Mouse (Mus musculus) liver, embryonic 16.5 days (tissue): ENCODE data around the gene Ptgir. TPM values are rescaled to one million over a fixed set of nuclear protein-coding genes. Genes with fewer than 3 reads are reported as not detected.

Experiments
- ATAC-seq: fragments of 200-750 bp; cut with Nextera tagmentation; 2 replicates; pipeline ENCODE4 v1.8.0; 2017; ENCODE audit warnings: low read depth, mild to moderate bottlenecking, moderate number of reproducible peaks, moderate library complexity
- H3K27ac ChIP-seq: fragments of 300-500 bp; sonication (generic); 2 replicates; pipeline ENCODE4 v1.5.1; 2014; ENCODE audit warnings: mild to moderate bottlenecking, low read length
- H3K27me3 ChIP-seq: fragments of 300-500 bp; sonication (generic); 2 replicates; pipeline ENCODE4 v1.6.1; 2014; ENCODE audit warnings: low read depth, low read length, mixed read lengths; ENCODE audit not compliant: control insufficient read depth, insufficient read depth
- H3K36me3 ChIP-seq: fragments of 300-500 bp; sonication (generic); 2 replicates; pipeline ENCODE4 v1.6.1; 2014; ENCODE audit warnings: mild to moderate bottlenecking; ENCODE audit not compliant: control insufficient read depth, insufficient read depth
- H3K4me1 ChIP-seq: fragments of 300-500 bp; sonication (generic); 2 replicates; pipeline ENCODE4 v1.6.1; 2014; ENCODE audit warnings: low read depth, low read length, mixed read lengths; ENCODE audit not compliant: control insufficient read depth
- H3K4me2 ChIP-seq: fragments of 300-500 bp; sonication (generic); 2 replicates; pipeline ENCODE4 v1.6.1; 2014; ENCODE audit warnings: low read depth, low read length, mixed read lengths
- H3K4me3 ChIP-seq: fragments of 300-500 bp; sonication (generic); 2 replicates; pipeline ENCODE4 v1.5.1; 2014; ENCODE audit warnings: low read depth, mild to moderate bottlenecking, low read length
- H3K9ac ChIP-seq: fragments of 300-500 bp; sonication (generic); 2 replicates; pipeline ENCODE4 v1.6.1; 2014; ENCODE audit warnings: low read depth, low read length
- H3K9me3 ChIP-seq: fragments of 300-500 bp; sonication (generic); replicated peaks from 2 replicates; pipeline ENCODE4 v1.6.1; 2016; ENCODE audit warnings: low read length; ENCODE audit not compliant: control insufficient read depth
- WGBS: fragments of 180-500 bp; shearing (Covaris S2); extraction: QIAGEN DNeasy Blood & Tissue Kit; methylation state at CpG from one replicate; pipeline ENCODE4 v1.1.7; 2014; ENCODE audit not compliant: insufficient replicate concordance; 5-methylcytosine and 5-hydroxymethylcytosine counted together
- polyA plus RNA-seq: library from polyadenylated mRNA; unstranded; fragments of >200 nt; fragmentation: Nextera tagmentation; extraction: Ambion mirVana; gene quantifications from 2 replicates; pipeline ENCODE4 v1.2.1, GENCODE M21; 2015

Ptgir gene
- polyA plus RNA-seq, 1 experiment from 2014 or later = 1.2 TPM

DNA sequence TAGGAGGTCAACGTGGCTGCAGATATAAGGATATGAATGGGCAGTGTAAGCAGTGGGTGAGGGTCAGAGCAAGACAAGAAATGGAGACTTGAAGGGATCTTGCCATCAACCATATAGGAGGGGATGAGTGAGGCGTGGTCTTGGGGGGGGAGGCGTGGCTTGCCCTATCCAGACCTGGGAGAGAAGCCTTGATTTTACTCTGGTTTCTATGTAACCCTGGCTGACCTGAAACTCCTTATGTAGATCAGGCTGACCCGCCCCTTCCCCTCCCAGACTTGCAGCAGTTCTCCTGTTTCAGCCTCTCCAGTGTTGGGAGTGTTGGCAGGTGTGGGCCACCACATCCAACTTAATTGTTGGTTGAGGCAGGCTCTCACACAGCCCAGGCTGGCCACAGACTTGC is 22.0 kb upstream of the Ptgir start:
- no peaks in the 10 kb centered on the region; the same call in 1 of the 2 replicates for H3K4me1 ChIP-seq
- no peak overlapping the region for H3K4me3 ChIP-seq
- H3K27ac ChIP-seq = no peak overlapping the region
- H3K9ac ChIP-seq = no peak overlapping the region
- H3K9me3 ChIP-seq = peaks cover 10% of the 10 kb centered on the region
- H3K36me3 ChIP-seq = no peaks in the 10 kb centered on the region
- no peak overlapping the region for H3K4me2 ChIP-seq
- WGBS = 31% methylated on average over 4 of the region's 4 CpGs
- peaks cover 45% of the 10 kb centered on the region for H3K27me3 ChIP-seq
- ATAC-seq = no peak

DNA sequence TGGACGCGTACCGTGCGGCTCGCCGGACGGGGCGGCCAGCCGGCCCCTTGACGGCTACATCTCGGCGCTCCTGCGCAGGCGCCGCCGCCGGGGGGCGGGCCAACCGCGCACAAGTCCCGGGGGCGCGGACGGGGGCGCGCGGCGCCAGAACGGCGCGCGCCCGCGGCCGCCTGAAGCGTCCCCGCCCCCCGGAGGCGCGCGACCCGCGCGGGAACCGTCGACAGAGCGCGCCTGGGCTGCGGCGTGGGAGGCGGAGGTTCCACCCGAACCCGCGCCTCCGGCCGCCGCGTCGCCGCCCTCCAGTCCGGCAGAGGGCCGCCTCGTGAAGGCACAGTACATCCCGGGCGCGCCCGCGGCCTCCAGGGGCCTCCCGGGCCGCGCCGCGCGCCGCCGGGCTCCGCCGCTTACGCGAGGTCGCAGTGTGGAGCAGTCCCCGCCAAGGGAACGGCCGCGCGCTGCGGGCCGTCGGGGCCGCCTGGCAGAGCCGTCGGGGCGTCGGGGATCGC is 21.0 kb upstream of the Ptgir start:
- ATAC-seq = peak; percentile 40
- 13% methylated on average over 65 of the region's 95 CpGs for WGBS
- peaks cover 48% of the 10 kb centered on the region for H3K27me3 ChIP-seq

GRCm38 (mm10) chr7:16885905-16886304 is 20.4 kb upstream of the Ptgir start:
- WGBS = 39% methylated on average over 48 of the region's 59 CpGs
- Histone ChIP-seq H3K4me3 (no peak overlapping the region), H3K4me1 (no peaks in the 10 kb centered on the region; the same call in 1 of the 2 replicates), H3K36me3 (no peaks in the 10 kb centered on the region), H3K4me2 (no peak overlapping the region), H3K27me3 (peaks cover 54% of the 10 kb centered on the region), H3K9ac (no peak overlapping the region), H3K9me3 (peaks cover 10% of the 10 kb centered on the region), H3K27ac (no peak overlapping the region)
- no peak for ATAC-seq

More for the DNA sequence above, 21.0 kb upstream of the Ptgir start:
- Histone ChIP-seq H3K36me3 (no peaks in the 10 kb centered on the region), H3K4me1 (no peaks in the 10 kb centered on the region; the same call in 1 of the 2 replicates), H3K9ac (no peak overlapping the region), H3K4me2 (peak overlapping the region; percentile 34), H3K4me3 (peak overlapping the region; percentile 37), H3K9me3 (peaks cover 10% of the 10 kb centered on the region), H3K27ac (no peak overlapping the region)

- peaks cover 69% of the 10 kb centered on the region for H3K27me3 ChIP-seq
- H3K4me3 ChIP-seq = no peak overlapping the region
- WGBS = 52% methylated on average over 6 of the region's 6 CpGs
- peaks cover 9% of the 10 kb centered on the region for H3K4me1 ChIP-seq
- no peak overlapping the region for H3K27ac ChIP-seq
- no peak overlapping the region for H3K4me2 ChIP-seq
- no peaks in the 10 kb centered on the region for H3K36me3 ChIP-seq
- H3K9me3 ChIP-seq = peaks cover 7% of the 10 kb centered on the region
- H3K9ac ChIP-seq = no peak overlapping the region
- ATAC-seq = no peak
Observed at GRCm38 (mm10) chr7:16890536-16890935, 15.8 kb upstream of the Ptgir start.

DNA sequence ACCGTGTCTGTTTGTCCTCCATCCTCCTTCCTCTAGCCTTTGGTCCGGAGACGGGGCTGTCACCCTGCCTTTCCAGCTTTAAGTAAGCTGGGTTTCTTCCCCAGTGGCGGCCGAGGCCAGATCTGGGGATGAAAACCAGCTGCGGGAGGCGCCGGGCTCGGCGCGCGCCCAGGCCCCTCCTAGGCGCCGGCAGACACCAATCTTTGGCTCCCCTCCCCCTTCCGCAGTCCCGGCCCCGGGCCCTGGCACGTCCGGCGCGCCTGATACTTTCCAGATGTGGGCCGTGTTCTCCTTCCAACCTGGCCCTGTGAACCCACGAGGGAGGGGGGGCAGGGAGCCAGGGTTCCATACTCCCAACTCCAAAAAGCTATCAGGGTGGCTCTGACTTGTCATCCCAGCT is 15.3 kb upstream of the Ptgir start:
- no peak overlapping the region for H3K9ac ChIP-seq
- no peak overlapping the region for H3K4me2 ChIP-seq
- no peak overlapping the region for H3K27ac ChIP-seq
- H3K4me3 ChIP-seq = no peak overlapping the region
- peaks cover 65% of the 10 kb centered on the region for H3K27me3 ChIP-seq
- no peaks in the 10 kb centered on the region for H3K36me3 ChIP-seq
- no peak for ATAC-seq
- WGBS = 3% methylated on average over 23 of the region's 23 CpGs
- peaks cover 9% of the 10 kb centered on the region for H3K4me1 ChIP-seq
- peaks cover 3% of the 10 kb centered on the region for H3K9me3 ChIP-seq

GRCm38 (mm10) chr7:16891641-16892351 is 14.5 kb upstream of the Ptgir start, which contains the start of gene Gng8:
TSS of gene Gng8 (plus strand) at chr7:16891786.
- no peak within 1 kb of the TSS for H3K27ac ChIP-seq
- no peak within 1 kb of the TSS for H3K9ac ChIP-seq
- peaks cover 9% of the 10 kb centered on the region for H3K4me1 ChIP-seq
- H3K4me3 ChIP-seq = peak within 1 kb of the TSS; percentile 44
- peaks cover 57% of the 10 kb centered on the region for H3K27me3 ChIP-seq
- under 1% methylated on average over 30 of the region's 30 CpGs for WGBS
- ATAC-seq = peak; percentile 82
- no peaks in the 10 kb centered on the region for H3K9me3 ChIP-seq
- H3K36me3 ChIP-seq = no peaks in the 10 kb centered on the region
- peak within 1 kb of the TSS; percentile 80 for H3K4me2 ChIP-seq

DNA sequence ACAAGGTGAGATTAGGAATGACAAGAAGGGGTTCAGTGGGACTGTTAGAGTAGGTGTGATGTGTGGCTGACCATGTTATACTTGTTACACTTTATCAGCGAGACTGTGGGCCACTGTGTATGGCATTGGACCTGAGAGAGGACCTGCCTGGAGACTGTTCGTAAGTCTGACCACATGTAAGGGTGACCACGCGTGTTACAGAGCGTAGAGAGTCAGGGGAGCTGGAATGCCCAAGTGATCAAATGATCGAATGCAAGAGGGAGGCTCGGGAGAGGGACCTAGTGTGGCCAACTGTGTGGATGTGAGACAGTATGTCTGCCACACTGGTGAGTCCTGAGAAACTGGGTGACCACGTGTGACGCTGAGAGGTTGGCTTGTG is 13.9 kb upstream of the Ptgir start:
- Histone ChIP-seq H3K27me3 (peaks cover 55% of the 10 kb centered on the region), H3K9me3 (no peaks in the 10 kb centered on the region), H3K4me1 (peaks cover 9% of the 10 kb centered on the region), H3K4me2 (peak overlapping the region; percentile 80; the same call in 1 of the 2 replicates), H3K9ac (no peak overlapping the region), H3K4me3 (no peak overlapping the region), H3K27ac (no peak overlapping the region), H3K36me3 (no peaks in the 10 kb centered on the region)
- 34% methylated on average over 9 of the region's 9 CpGs for WGBS
- peak; percentile 1; the same call in 1 of the 2 replicates for ATAC-seq

DNA sequence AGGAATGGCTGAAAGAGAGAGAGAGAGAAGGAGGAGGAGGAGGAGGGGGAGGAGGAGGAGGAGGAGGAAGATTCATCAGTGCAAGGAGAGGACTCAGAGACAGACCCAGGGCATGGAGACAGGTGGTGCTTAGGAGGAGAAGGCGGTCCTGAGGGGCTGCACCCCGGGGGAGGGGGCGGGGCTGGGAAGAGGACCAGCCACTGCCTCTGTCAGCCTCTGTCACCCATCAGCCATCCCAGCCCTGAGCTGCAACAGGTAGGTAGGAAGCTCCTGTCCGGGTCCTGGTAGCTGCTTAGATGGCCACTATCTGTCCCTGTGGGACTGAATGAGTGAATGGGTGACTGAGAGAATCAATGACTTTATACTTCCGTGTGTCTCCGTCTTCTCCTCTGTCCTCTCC is 12.7 kb upstream of the Ptgir start:
- no peak overlapping the region for H3K9ac ChIP-seq
- WGBS = 12% methylated on average over 6 of the region's 6 CpGs
- no peaks in the 10 kb centered on the region for H3K9me3 ChIP-seq
- H3K27ac ChIP-seq = no peak overlapping the region
- H3K4me2 ChIP-seq = no peak overlapping the region
- peaks cover 46% of the 10 kb centered on the region for H3K27me3 ChIP-seq
- ATAC-seq = no peak
- no peak overlapping the region for H3K4me3 ChIP-seq
- peaks cover 9% of the 10 kb centered on the region for H3K4me1 ChIP-seq
- no peaks in the 10 kb centered on the region for H3K36me3 ChIP-seq

- no peak overlapping the region for H3K4me2 ChIP-seq
- H3K9me3 ChIP-seq = no peaks in the 10 kb centered on the region
- ATAC-seq = no peak
- H3K27me3 ChIP-seq = peaks cover 42% of the 10 kb centered on the region
- H3K4me3 ChIP-seq = no peak overlapping the region
- H3K9ac ChIP-seq = no peak overlapping the region
- no peaks in the 10 kb centered on the region for H3K36me3 ChIP-seq
- H3K27ac ChIP-seq = no peak overlapping the region
- WGBS = 7% methylated on average over 4 of the region's 4 CpGs
- peaks cover 9% of the 10 kb centered on the region for H3K4me1 ChIP-seq
Observed at GRCm38 (mm10) chr7:16894279-16894678, 12.0 kb upstream of the Ptgir start.
